Mouse (Mus musculus) C2C12 (cell line): ENCODE measurements around the gene Rnf141. TPM values are rescaled to one million over a fixed set of nuclear protein-coding genes. Genes with fewer than 3 reads are reported as not detected.
A peak's percentile ranks its signal among the peaks of the same experiment; 100 is the strongest.

Experiments used
- H3K27me3 ChIP-seq: one replicate; pipeline ENCODE4 v1.6.1; 2011; ENCODE audit not compliant: control insufficient read depth, insufficient read depth, insufficient read length
- H3K36me3 ChIP-seq: one replicate; pipeline ENCODE4 v1.6.1; 2011; ENCODE audit not compliant: control insufficient read depth, insufficient read depth
- H3K4me3 ChIP-seq: one replicate; pipeline ENCODE4 v1.5.1; 2011; ENCODE audit warnings: mild to moderate bottlenecking, control low read depth; ENCODE audit not compliant: poor library complexity, insufficient read depth, severe bottlenecking
- H3K79me2 ChIP-seq: one replicate; pipeline ENCODE4 v1.6.1; 2011; ENCODE audit not compliant: control insufficient read depth, insufficient read depth
- H3K79me3 ChIP-seq: one replicate; pipeline ENCODE4 v1.6.1; 2011; ENCODE audit warnings: low read depth, control low read depth
- H3ac ChIP-seq: one replicate; pipeline ENCODE3; 2011; ENCODE audit warnings: low read depth; ENCODE audit not compliant: control insufficient read depth, insufficient read length
- CEBPB ChIP-seq: IDR thresholded peaks from one replicate; pipeline ENCODE4 v1.6.1; 2011; ENCODE audit warnings: low read depth, mild to moderate bottlenecking, control low read depth, moderate library complexity
- CTCF ChIP-seq: IDR thresholded peaks from one replicate; pipeline ENCODE4 v1.5.1; 2011; ENCODE audit not compliant: control insufficient read depth, insufficient read depth, insufficient read length
- FOSL1 ChIP-seq: IDR thresholded peaks from one replicate; pipeline ENCODE4 v1.8.0; 2011; ENCODE audit warnings: mild to moderate bottlenecking, low read length; ENCODE audit not compliant: poor library complexity, insufficient read depth, severe bottlenecking
- MAX ChIP-seq: IDR thresholded peaks from one replicate; pipeline ENCODE4 v1.6.1; 2011; ENCODE audit warnings: mild to moderate bottlenecking, control low read depth
- MYOD1 ChIP-seq: IDR thresholded peaks from one replicate; pipeline ENCODE4 v1.6.1; 2011; ENCODE audit warnings: low read depth; ENCODE audit not compliant: control insufficient read depth, insufficient read length
- MYOG ChIP-seq: IDR thresholded peaks from one replicate; pipeline ENCODE4 v1.6.1; 2011; ENCODE audit not compliant: control insufficient read depth, insufficient read length; ENCODE audit errors: extremely low read depth
- USF1 ChIP-seq: IDR thresholded peaks from one replicate; pipeline ENCODE4 v1.6.1; 2011; ENCODE audit warnings: low read depth, mild to moderate bottlenecking, control low read depth, moderate library complexity
- polyA plus RNA-seq: library from polyadenylated mRNA; unstranded; fragments of >200 nt; fragmentation: generic; extraction: Trizol; gene quantifications from one replicate; pipeline ENCODE4 v1.2.1, GENCODE M21; 2012; ENCODE audit warnings: missing spikeins

Gene Rnf141
- polyA plus RNA-seq, 1 experiment, result 9.7 TPM

- Histone ChIP-seq H3K79me2 (no peaks in the 10 kb centered on the region), H3K4me3 (no peak overlapping the region), H3ac (no peak overlapping the region), H3K79me3 (no peaks in the 10 kb centered on the region), H3K36me3 (no peaks in the 10 kb centered on the region), H3K27me3 (no peaks in the 10 kb centered on the region)
- TF ChIP-seq MYOG, result no peak
- no peak for TF ChIP-seq USF1
- TF ChIP-seq MAX, result no peak
- TF ChIP-seq MYOD1, result no peak
- no peak for TF ChIP-seq CEBPB
- TF ChIP-seq FOSL1, result no peak
- no peak for TF ChIP-seq CTCF
Measured at GRCm38 (mm10) chr7:110762605-110763180, 81.6 kb downstream of the Rnf141 start.

GRCm38 (mm10) chr7:110756440-110756839, 87.8 kb downstream of the Rnf141 start:
- H3K27me3 ChIP-seq, result no peaks in the 10 kb centered on the region
- no peak for TF ChIP-seq CEBPB
- TF ChIP-seq MYOD1, result no peak
- no peak for TF ChIP-seq FOSL1
- no peak for TF ChIP-seq MAX
- TF ChIP-seq CTCF, result no peak
- no peak for TF ChIP-seq USF1
- TF ChIP-seq MYOG, result no peak
- no peaks in the 10 kb centered on the region for H3K79me2 ChIP-seq
- H3K79me3 ChIP-seq, result no peaks in the 10 kb centered on the region
- no peak overlapping the region for H3K4me3 ChIP-seq
- H3K36me3 ChIP-seq, result no peaks in the 10 kb centered on the region
- H3ac ChIP-seq, result no peak overlapping the region

GRCm38 (mm10) chr7:110753926-110754330, 90.3 kb downstream of the Rnf141 start:
- TF ChIP-seq MYOG (no peak), MAX (no peak), MYOD1 (peak; percentile 84), FOSL1 (no peak), CTCF (no peak), USF1 (peak; percentile 71), CEBPB (no peak)
- H3ac ChIP-seq, result no peak overlapping the region
- H3K4me3 ChIP-seq, result no peak overlapping the region
- no peaks in the 10 kb centered on the region for H3K79me3 ChIP-seq
- H3K36me3 ChIP-seq, result no peaks in the 10 kb centered on the region
- no peaks in the 10 kb centered on the region for H3K27me3 ChIP-seq
- H3K79me2 ChIP-seq, result no peaks in the 10 kb centered on the region

GRCm38 (mm10) chr7:110753310-110753709, 90.9 kb downstream of the Rnf141 start:
- Histone ChIP-seq H3K79me2 (no peaks in the 10 kb centered on the region), H3ac (no peak overlapping the region), H3K4me3 (no peak overlapping the region), H3K79me3 (no peaks in the 10 kb centered on the region), H3K36me3 (no peaks in the 10 kb centered on the region), H3K27me3 (no peaks in the 10 kb centered on the region)
- TF ChIP-seq CEBPB, result peak; percentile 38
- peak; percentile 99 for TF ChIP-seq MYOD1
- no peak for TF ChIP-seq MAX
- TF ChIP-seq USF1, result peak; percentile 68

- Histone ChIP-seq H3K4me3 (no peak overlapping the region), H3K79me3 (no peaks in the 10 kb centered on the region), H3ac (no peak overlapping the region), H3K27me3 (no peaks in the 10 kb centered on the region), H3K79me2 (no peaks in the 10 kb centered on the region), H3K36me3 (no peaks in the 10 kb centered on the region)
- TF ChIP-seq CEBPB (no peak), USF1 (no peak), FOSL1 (no peak), MYOD1 (no peak), CTCF (no peak), MYOG (no peak), MAX (no peak)
Measured at GRCm38 (mm10) chr7:110751634-110752033, 92.6 kb downstream of the Rnf141 start.

GRCm38 (mm10) chr7:110750834-110751233, 93.4 kb downstream of the Rnf141 start:
- H3K79me2 ChIP-seq, result no peaks in the 10 kb centered on the region
- H3ac ChIP-seq, result no peak overlapping the region
- TF ChIP-seq USF1 (no peak), CEBPB (no peak), MYOD1 (no peak), MAX (no peak), FOSL1 (no peak), MYOG (no peak), CTCF (no peak)
- H3K79me3 ChIP-seq, result no peaks in the 10 kb centered on the region
- no peaks in the 10 kb centered on the region for H3K27me3 ChIP-seq
- no peaks in the 10 kb centered on the region for H3K36me3 ChIP-seq
- H3K4me3 ChIP-seq, result no peak overlapping the region
